Mouse (Mus musculus): ENCODE measurements around the gene Erg.

Erg gene

GRCm38 (mm10) chr16:95442023-95442422, 144.4 kb downstream of the Erg start:
- no peak for DNase-seq (ENCODE audit: low spot score in 2 of 2)

- no peak for DNase-seq (ENCODE audit: low spot score in 2 of 2)
These were observed 145.2 kb downstream of the Erg start for GRCm38 (mm10) chr16:95441179-95441578.

GRCm38 (mm10) chr16:95440334-95440733, 146.1 kb downstream of the Erg start:
- no peak for DNase-seq (ENCODE audit: low spot score in 2 of 2)

- no peak for DNase-seq (ENCODE audit: low spot score in 2 of 2)
These were observed 146.6 kb downstream of the Erg start for GRCm38 (mm10) chr16:95439794-95440193.

GRCm38 (mm10) chr16:95438848-95439540, 147.4 kb downstream of the Erg start:
- no peak for DNase-seq (ENCODE audit: low spot score in 2 of 2)

DNA sequence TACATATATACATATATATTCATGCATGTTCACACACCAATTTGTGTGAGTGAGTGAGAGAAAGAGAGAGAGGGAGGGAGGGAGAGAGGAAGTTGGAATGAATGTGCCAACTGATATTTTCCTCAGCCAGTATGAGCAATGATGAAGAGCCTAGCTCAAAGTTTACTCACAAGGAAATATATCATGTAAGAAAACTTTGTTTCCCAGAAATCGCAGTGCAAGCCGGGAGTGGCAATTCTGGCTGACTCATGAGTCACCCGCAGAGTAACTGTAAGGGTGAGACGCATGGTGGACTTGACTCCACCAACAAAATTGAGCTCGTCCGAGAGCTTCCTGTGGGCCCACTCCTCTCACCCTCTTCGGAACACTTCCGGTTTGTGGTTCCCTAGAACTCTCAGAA, 149.8 kb downstream of the Erg start:
- no peak for DNase-seq (ENCODE audit: low spot score in 2 of 2)

GRCm38 (mm10) chr16:95436051-95436450, 150.3 kb downstream of the Erg start:
- DNase-seq (ENCODE audit: low spot score in 2 of 2): no peak

GRCm38 (mm10) chr16:95434434-95434833, 152.0 kb downstream of the Erg start:
- DNase-seq (ENCODE audit: low spot score in 2 of 2): no peak

DNA sequence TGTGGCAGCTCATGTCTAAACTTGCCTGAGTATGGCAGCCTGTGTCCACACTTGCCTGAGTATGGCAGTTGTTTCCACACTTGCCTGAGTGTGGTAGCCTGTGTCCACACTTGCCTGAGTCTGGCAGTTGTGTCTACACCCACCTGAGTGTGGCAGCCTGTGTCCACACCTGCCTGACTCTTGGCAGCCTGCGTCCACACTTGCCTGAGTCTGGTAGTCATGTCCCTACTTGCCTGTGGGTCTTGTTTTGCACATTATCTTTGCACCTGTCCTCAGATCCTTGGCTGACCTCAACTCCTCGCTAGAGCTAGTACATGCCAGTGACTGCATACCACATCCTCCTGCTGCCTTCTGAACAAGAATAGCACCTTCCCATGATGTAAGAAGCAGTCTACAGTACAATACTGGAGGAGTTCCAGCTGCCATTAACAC, 153.8 kb downstream of the Erg start:
- DNase-seq (ENCODE audit: low spot score in 2 of 2): no peak

DNA sequence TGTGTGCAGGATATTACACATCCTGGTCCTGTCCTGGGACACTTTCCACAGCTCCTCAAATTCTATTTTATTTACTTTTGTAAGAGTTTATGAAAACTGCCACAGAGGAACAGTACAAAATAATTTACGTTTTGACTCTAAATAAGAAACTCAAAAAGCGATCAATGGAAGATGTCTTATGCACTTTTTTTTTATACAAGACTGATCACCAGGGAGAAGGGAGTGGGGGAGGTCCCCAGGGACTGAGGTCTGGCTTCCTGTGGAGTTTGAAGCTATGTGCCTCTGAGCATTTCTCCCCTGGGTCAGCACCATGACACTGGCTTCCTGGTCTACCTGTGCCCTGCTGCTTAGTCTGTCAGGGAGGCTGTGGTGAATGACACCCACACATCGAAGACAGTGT, 156.5 kb downstream of the Erg start:
- DNase-seq (ENCODE audit: low spot score in 2 of 2): no peak

- DNase-seq (ENCODE audit: low spot score in 2 of 2): no peak
These were observed 158.2 kb downstream of the Erg start for GRCm38 (mm10) chr16:95428239-95428638.

DNA sequence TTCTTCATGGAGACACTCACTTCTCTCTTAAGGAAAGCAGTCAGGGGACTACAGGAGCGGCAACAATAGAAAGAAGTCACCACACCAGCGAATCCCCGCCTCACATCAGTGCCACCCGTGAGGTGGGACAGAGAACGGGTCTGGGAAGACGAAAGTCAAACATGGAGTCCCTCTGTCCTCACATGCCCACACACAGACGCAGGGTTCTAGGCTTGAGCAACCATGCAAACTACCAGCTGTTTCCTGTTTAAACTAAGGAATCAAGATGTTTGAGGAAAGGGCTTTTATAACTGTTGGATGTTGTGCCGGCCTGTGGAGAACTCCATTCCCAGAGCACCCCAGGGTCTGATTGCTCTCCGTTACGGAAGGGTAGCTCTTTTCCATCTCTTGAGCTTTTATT, 158.9 kb downstream of the Erg start:
- DNase-seq (ENCODE audit: low spot score in 2 of 2): no peak

DNA sequence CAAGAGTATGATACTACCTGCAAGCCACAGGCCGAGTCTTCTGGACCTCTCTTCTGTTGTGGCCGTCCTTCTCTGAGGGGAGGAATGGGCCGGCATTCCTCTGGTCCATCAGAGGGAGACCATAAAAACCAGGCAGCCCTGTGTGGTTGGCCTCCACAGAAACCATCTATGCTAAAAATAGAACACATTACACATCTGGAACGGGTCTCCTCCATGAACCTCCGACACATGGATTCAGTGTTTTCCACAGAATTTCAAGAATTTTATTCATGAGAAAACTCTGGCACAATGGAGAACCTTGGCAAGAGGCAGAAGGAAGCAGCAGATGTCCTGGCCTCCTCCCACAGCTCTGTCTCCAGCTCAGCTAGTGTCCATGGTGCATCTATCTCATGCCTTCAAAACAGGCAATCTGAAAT, 163.7 kb downstream of the Erg start:
- DNase-seq (ENCODE audit: low spot score in 2 of 2): no peak

DNA sequence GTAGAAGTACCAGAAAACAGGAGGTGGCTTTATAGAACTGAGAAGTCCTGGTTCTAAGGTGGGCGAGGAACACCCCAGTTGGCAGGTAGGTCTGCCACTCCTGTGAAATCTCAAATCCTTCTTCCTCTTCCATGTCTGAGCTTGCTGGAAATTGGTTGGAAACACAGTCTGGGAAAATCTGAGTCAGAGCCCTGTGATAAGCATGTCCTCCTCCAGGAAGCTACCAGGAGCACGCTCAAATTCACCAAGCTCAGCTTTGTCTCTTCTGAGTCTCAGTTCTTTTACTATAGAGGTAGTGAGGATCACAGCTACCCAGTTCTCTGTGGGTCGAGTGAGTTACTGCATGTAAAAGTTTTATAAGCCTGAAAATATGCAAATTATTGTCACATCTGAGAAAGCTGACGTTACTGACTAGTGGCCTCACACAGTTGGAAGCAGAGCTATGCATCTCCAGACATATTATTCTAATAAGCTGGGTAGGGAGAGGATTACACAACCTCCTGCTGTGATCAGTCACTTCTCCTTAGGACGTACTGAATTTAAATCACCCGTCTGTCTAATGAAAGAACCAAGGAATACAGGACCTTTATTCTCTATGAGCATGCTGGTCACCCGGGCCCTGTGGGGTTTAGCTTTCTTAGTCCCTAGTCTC, 165.0 kb downstream of the Erg start:
- DNase-seq (ENCODE audit: low spot score in 2 of 2): no peak

DNA sequence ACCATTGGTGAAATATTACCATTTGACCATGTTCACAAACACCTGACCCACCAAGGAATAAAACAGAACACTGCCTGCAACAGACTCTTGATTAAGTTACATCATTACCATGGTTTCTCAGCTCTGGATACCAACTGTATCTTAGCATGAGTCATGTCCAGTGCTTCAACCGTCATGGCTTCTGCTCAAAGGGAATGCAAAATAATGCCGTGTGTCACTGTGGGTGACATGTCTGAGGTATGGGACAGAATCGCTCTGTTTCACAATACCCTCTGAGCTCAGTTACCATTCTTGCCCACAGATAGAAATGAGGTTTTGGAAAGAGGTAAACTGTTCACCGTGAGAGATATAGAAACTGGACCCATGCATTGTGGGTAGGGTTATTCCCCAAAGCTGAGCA, 170.5 kb downstream of the Erg start:
- DNase-seq (ENCODE audit: low spot score in 2 of 2): no peak

GRCm38 (mm10) chr16:95415372-95415771, 171.0 kb downstream of the Erg start:
- DNase-seq (ENCODE audit: low spot score in 2 of 2): no peak

- no peak for DNase-seq (ENCODE audit: low spot score in 2 of 2)
These were observed 172.9 kb downstream of the Erg start for GRCm38 (mm10) chr16:95413401-95413959.

GRCm38 (mm10) chr16:95408096-95408495, 178.3 kb downstream of the Erg start:
- no peak for DNase-seq (ENCODE audit: low spot score in 2 of 2)

DNA sequence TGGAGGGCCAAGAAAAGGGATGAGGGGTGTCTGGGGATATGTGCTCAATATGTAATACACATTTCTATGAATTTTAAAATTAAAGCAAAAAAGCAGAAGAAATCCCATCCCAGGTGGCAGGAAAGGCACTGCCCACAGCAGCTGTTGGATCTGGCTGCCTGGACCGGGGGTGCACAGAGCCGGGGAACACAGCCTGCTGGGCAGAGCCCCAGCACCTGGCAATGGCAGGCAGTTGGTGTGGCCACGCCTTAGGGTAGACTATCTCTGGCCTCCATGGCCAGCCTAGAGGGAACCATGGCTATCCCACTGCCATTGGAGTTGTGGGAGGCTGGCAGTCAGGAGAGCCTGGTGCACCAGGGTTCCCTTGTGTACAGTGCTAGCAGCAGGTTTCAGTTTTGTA, 180.9 kb downstream of the Erg start:
- DNase-seq (ENCODE audit: low spot score in 2 of 2): no peak

GRCm38 (mm10) chr16:95403453-95403852, 182.9 kb downstream of the Erg start:
- DNase-seq (ENCODE audit: low spot score in 2 of 2): no peak

- DNase-seq (ENCODE audit: low spot score in 2 of 2): no peak
These were observed 184.5 kb downstream of the Erg start for GRCm38 (mm10) chr16:95401869-95402268.

DNA sequence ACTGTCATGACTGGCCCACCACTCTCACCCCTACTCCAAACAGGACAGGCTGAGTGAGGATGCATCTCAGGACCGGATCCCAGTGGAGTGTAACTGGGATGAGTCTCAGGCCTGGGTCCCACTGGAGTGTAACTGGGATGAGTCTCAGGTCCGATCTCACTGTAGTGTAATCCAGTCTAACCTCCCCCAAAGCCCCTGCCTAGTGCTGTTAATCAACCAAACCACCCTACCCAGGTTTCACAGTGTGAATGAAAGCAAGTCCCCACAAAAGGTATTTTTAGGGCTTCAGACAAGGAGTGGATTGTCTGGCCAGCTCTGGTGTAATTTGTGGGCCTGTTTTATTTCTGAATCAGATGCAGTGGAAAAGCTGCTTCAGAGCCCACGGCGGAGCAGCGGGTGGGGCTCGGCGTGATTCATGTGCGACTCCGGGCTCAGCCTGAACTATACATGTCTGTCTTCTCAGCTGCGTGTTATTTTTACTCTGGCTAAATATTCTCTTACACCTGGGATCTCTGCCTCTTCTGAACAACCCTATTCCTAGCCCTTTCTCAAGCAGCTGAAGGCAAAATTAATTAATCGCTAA, 187.5 kb downstream of the Erg start:
- DNase-seq (ENCODE audit: low spot score in 2 of 2): no peak

DNA sequence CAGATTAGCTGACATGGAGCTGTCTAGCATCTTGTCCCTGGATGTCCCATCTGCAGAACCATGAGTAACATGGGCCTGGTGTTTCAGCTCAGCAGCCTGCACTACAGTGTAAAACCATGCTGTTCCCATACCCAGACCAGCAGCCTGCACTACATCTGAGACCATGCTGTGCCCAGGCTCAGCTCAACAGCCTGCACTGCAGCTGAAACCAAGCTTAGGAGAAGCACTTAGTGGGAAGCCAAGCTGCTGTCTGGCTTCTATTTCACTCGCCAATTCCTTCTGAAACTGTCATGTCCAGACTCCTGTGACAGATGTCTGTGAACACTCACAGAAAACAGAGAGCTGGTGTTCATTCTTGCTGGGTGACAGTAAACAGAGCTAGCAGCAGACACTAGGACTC, 195.6 kb downstream of the Erg start:
- DNase-seq (ENCODE audit: low spot score in 2 of 2): no peak
